Mouse (Mus musculus): Measurements from ENCODE around the gene Pigl. TPM values are rescaled to one million over a fixed set of nuclear protein-coding genes. Genes with fewer than 3 reads are reported as not detected.

Gene Pigl
- polyA plus RNA-seq, 1 experiment from 2014 or later = 11.5 TPM

DNA sequence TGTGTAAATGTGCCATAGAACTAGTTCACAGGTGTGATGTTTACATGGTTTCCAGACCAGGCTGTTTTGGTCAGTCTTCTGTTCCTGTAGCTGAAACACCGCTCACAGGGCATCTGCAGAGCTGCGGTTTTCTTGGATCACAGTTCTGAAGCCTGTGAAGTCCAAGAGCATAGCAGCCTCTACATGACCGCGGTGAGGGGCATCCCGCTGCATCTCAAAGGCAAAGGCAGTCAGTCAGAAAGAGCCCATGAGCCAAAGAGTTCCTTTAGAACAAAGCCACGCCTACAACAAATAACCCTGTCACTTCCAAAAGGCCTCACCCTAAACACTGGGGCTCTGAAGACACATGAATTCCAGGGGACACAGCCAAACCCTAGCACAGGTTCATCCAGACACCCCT lies 55.1 kb downstream of the Pigl start:
- TF ChIP-seq CTCF (IDR thresholded peaks at IDR 0.05; ENCODE audit: low read depth) = no peak
- Histone ChIP-seq H3K27ac (ENCODE audit: low read depth) (no peak overlapping the region), H3K4me3 (ENCODE audit: low read depth, low read length) (no peak overlapping the region), H3K9me3 (ENCODE audit: low read depth, low read length) (no peaks in the 10 kb centered on the region), H3K4me2 (no peak overlapping the region), H3K4me1 (ENCODE audit: insufficient read depth) (no peaks in the 10 kb centered on the region), H3K27me3 (ENCODE audit: insufficient read depth, low read length) (no peaks in the 10 kb centered on the region), H3K36me3 (ENCODE audit: insufficient read depth) (no peaks in the 10 kb centered on the region), H3K9ac (no peak overlapping the region)
- 78% methylated on average over 6 of the region's 6 CpGs for WGBS
- no peak for DNase-seq
- no peak for ATAC-seq (ENCODE audit: insufficient read depth)

DNA sequence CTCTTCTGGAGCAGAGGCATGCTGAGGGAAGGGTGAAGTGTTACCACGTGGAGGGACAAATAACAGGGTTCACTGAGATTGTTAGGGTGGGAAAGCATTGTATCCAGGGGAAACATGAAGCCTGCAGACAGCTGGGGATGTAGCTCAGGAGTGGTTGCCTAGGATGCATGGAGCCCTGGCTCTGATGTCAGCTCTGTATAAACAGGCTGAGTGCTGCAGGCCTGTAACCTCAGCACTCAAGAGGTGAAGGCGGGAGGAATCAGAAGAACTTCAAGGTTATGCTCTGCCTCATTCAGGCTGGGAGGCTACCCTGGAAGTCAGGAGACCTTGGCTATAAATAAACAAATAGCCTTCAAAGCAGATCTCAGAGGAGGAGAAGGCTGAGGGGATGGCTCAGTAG lies 60.7 kb downstream of the Pigl start:
- 17% methylated on average over 2 of the region's 2 CpGs for WGBS
- Histone ChIP-seq H3K9ac (no peak overlapping the region), H3K36me3 (ENCODE audit: insufficient read depth) (no peaks in the 10 kb centered on the region), H3K9me3 (ENCODE audit: low read depth, low read length) (no peaks in the 10 kb centered on the region), H3K27me3 (ENCODE audit: insufficient read depth, low read length) (no peaks in the 10 kb centered on the region), H3K4me3 (ENCODE audit: low read depth, low read length) (no peak overlapping the region), H3K27ac (ENCODE audit: low read depth) (no peak overlapping the region), H3K4me2 (no peak overlapping the region), H3K4me1 (ENCODE audit: insufficient read depth) (no peaks in the 10 kb centered on the region)
- no peak for ATAC-seq (ENCODE audit: insufficient read depth)
- no peak for DNase-seq
- TF ChIP-seq CTCF (IDR thresholded peaks at IDR 0.05; ENCODE audit: low read depth) = no peak

DNA sequence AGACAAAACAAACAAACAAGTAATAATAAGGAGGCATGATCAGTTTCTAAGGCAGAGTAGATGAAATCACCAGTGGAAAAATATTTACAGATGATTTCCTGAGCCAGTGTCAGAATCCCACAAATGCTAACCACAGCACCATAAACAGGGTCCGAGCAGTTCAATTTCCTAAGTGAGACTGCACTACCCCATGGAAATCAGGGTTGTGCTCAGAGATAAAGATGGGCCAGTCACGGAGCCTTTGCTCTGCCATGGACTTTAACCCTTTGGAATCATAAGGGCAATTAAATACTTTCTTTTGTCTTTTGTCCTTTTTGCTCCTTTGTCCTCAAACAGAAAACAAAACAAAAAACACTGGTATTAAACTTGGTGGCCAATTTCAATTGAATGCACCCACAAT lies 64.0 kb downstream of the Pigl start:
- no peak for TF ChIP-seq CTCF (IDR thresholded peaks at IDR 0.05; ENCODE audit: low read depth)
- Histone ChIP-seq H3K36me3 (ENCODE audit: insufficient read depth) (no peaks in the 10 kb centered on the region), H3K4me1 (ENCODE audit: insufficient read depth) (no peaks in the 10 kb centered on the region), H3K4me3 (ENCODE audit: low read depth, low read length) (no peak overlapping the region), H3K9ac (no peak overlapping the region), H3K27me3 (ENCODE audit: insufficient read depth, low read length) (no peaks in the 10 kb centered on the region), H3K27ac (ENCODE audit: low read depth) (no peak overlapping the region), H3K4me2 (no peak overlapping the region), H3K9me3 (ENCODE audit: low read depth, low read length) (no peaks in the 10 kb centered on the region)
- DNase-seq (no peak), ATAC-seq (ENCODE audit: insufficient read depth) (no peak)
- 45% methylated on average over 2 of the region's 2 CpGs for WGBS

DNA sequence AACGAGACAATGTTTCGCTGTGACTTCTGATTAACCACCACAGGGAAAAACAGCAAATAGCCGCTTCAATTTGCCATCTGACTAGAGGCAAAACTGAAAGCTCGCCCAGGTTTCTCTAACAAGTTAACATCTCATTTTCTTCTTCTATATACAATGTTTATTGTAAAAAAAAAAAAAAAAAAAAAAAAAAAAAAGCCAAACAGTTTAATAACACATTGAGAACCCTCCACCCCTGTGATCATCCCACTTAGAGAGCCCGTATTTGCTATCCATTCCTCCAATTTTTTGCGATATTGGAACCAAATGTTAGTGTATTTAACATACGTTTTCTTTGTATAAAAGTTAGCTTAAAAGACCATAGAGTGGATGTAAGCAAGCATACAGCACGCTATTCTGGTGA lies 78.8 kb downstream of the Pigl start:
- H3K9ac ChIP-seq = no peak overlapping the region
- H3K4me2 ChIP-seq = no peak overlapping the region
- no peaks in the 10 kb centered on the region for H3K4me1 ChIP-seq (ENCODE audit: insufficient read depth)
- no peaks in the 10 kb centered on the region for H3K36me3 ChIP-seq (ENCODE audit: insufficient read depth)
- peaks cover 19% of the 10 kb centered on the region; the same call in 1 of the 2 replicates for H3K27me3 ChIP-seq (ENCODE audit: insufficient read depth, low read length)
- no peak overlapping the region for H3K27ac ChIP-seq (ENCODE audit: low read depth)
- ATAC-seq (ENCODE audit: insufficient read depth) (no peak), DNase-seq (no peak)
- no peak for TF ChIP-seq CTCF (IDR thresholded peaks at IDR 0.05; ENCODE audit: low read depth)
- no peaks in the 10 kb centered on the region for H3K9me3 ChIP-seq (ENCODE audit: low read depth, low read length)
- no peak overlapping the region for H3K4me3 ChIP-seq (ENCODE audit: low read depth, low read length)
- 82% methylated on average over 8 of the region's 8 CpGs for WGBS

DNA sequence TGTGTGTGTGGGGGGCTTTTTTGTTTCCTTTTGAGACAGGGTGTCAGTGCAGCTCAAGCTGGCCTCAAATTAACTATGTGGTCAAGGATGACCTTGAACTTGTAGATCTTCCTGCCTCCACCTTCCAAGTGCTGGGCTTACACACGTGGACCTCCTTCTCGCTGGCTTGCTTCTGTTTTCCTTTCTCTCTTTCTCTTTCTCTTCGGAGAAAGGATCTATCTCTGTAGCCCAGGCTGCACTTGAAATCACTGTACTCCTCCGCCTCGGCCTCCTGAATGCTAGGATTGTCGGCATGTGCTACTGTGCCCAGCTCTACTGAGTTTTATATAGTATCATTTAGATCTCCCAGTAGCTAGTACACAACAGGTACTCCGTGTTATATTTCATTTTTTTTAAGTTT lies 79.3 kb downstream of the Pigl start:
- ATAC-seq (ENCODE audit: insufficient read depth) (no peak), DNase-seq (no peak)
- H3K27ac ChIP-seq (ENCODE audit: low read depth) = no peak overlapping the region
- H3K36me3 ChIP-seq (ENCODE audit: insufficient read depth) = no peaks in the 10 kb centered on the region
- peaks cover 19% of the 10 kb centered on the region; the same call in 1 of the 2 replicates for H3K27me3 ChIP-seq (ENCODE audit: insufficient read depth, low read length)
- WGBS = 42% methylated on average over 7 of the region's 7 CpGs
- no peaks in the 10 kb centered on the region for H3K9me3 ChIP-seq (ENCODE audit: low read depth, low read length)
- peak overlapping the region; percentile 43 for H3K4me2 ChIP-seq
- no peaks in the 10 kb centered on the region for H3K4me1 ChIP-seq (ENCODE audit: insufficient read depth)
- TF ChIP-seq CTCF (IDR thresholded peaks at IDR 0.05; ENCODE audit: low read depth) = no peak
- no peak overlapping the region for H3K4me3 ChIP-seq (ENCODE audit: low read depth, low read length)
- H3K9ac ChIP-seq = no peak overlapping the region

DNA sequence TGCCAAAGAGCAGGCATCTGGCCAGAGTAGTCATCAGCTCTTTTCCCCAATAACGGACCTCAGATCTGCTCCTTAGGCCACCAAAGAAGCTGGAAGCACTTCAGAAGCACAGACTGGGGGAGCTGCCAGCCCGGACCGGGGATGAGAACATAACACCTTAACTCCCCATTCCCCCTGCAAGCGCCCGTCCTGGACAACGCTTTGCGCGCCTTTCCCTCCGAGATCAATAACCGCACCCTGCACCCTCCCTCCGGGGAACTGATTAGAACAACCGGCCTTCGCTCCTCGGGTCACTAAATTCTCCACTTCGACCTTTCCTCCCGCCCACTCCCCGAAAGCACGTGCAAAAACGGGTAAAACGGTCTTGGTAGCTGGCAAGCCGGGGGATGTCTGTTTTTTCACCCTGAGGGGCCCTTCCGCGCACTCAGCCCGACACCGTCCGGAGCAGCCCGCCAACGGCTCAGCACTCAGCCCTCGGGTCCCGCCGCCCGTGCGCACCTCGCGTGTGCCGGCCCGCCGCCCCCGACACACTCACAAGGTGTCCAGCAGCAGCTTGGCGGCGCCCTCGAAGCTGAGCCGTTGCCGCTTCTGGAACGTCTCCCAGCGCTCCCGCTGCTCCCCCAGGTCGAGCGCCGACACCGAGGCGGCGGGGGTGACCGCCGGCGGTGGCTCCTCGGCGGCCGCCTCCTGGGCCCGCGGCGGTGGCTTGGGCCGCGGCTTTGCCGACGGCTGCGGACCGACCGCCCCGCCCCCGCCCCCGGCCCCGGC lies 80.2 kb downstream of the Pigl start:
- no peaks in the 10 kb centered on the region for H3K36me3 ChIP-seq (ENCODE audit: insufficient read depth)
- peak overlapping the region; percentile 96 for H3K4me2 ChIP-seq
- 0 out of 2 replicates have a peak overlapping the region, but pooled peaks have one; percentile 8 for H3K27ac ChIP-seq (ENCODE audit: low read depth)
- H3K4me3 ChIP-seq (ENCODE audit: low read depth, low read length) = peak overlapping the region; percentile 74
- no peak for TF ChIP-seq CTCF (IDR thresholded peaks at IDR 0.05; ENCODE audit: low read depth)
- under 1% methylated on average over 58 of the region's 73 CpGs for WGBS
- DNase-seq (peak; percentile 63), ATAC-seq (ENCODE audit: insufficient read depth) (peak; percentile 83)
- peaks cover 19% of the 10 kb centered on the region; the same call in 1 of the 2 replicates for H3K27me3 ChIP-seq (ENCODE audit: insufficient read depth, low read length)
- no peaks in the 10 kb centered on the region for H3K4me1 ChIP-seq (ENCODE audit: insufficient read depth)
- H3K9me3 ChIP-seq (ENCODE audit: low read depth, low read length) = no peaks in the 10 kb centered on the region
- peak overlapping the region; percentile 85 for H3K9ac ChIP-seq

DNA sequence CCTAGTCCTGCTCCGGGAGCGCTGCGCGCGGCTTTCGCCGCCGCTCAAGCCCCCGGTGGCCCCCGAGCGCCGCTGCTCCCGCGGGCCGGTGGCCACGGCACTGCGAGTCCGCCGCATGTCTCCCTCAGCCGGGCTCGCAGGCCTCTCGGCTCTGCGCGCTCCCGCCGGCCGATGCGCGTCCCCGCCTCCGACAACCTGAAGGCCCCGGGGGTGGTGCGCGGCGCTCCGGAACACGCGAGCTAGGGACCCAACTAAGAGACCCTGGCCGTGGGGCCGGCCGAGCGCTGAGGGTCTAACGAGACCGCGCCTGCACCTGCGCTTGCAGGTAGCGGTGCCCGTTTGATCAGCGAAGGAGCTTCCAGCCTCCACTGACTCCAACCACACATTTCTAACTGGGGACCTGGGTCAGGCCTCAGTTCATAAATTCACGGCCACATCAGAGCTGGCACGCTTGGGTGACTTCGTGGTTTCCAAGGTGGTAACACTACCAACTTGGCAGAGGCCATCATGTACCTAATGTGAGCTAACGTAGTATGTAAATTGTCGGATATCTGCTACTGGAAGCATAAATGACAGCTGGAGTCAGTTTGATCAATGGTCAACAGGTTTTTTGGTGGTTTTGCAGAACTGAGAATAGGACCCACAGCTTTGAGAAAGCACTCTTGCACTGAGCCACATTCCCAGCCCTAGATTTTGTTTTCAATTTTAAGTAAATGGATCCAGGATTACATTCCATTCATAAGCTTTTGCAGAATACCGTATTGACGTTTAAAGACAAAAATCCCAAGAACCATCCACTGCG lies 81.0 kb downstream of the Pigl start, which contains the start of gene Cenpv:
Cenpv (minus strand) TSS at position 173 of the 802 bp plus-strand sequence.
- no peaks in the 10 kb centered on the region for H3K9me3 ChIP-seq (ENCODE audit: low read depth, low read length)
- H3K27me3 ChIP-seq (ENCODE audit: insufficient read depth, low read length) = peaks cover 19% of the 10 kb centered on the region; the same call in 1 of the 2 replicates
- 7% methylated on average over 47 of the region's 57 CpGs for WGBS
- no peaks in the 10 kb centered on the region for H3K4me1 ChIP-seq (ENCODE audit: insufficient read depth)
- TF ChIP-seq CTCF (IDR thresholded peaks at IDR 0.05; ENCODE audit: low read depth) = no peak
- peak within 1 kb of the TSS; percentile 85 for H3K9ac ChIP-seq
- no peaks in the 10 kb centered on the region for H3K36me3 ChIP-seq (ENCODE audit: insufficient read depth)
- H3K4me2 ChIP-seq = peak within 1 kb of the TSS; percentile 96
- ATAC-seq (ENCODE audit: insufficient read depth) = peak; percentile 62
- H3K4me3 ChIP-seq (ENCODE audit: low read depth, low read length) = peak within 1 kb of the TSS; percentile 74
- DNase-seq = peak; percentile 82
- 0 out of 2 replicates have a peak within 1 kb of the TSS, but pooled peaks have one; percentile 8 for H3K27ac ChIP-seq (ENCODE audit: low read depth)

All from lung, embryonic 14.5 days (tissue).